Mouse (Mus musculus) spleen, embryonic (tissue): ENCODE measurements around the gene Gpi1.

Experiments
- CTCF ChIA-PET: fragments of 350-600 bp; sonication (Branson Sonifier 250); formaldehyde crosslinking; loops from one replicate; lab custom pipeline; 2022; lab: Charles Lee

Gpi1 gene

DNA sequence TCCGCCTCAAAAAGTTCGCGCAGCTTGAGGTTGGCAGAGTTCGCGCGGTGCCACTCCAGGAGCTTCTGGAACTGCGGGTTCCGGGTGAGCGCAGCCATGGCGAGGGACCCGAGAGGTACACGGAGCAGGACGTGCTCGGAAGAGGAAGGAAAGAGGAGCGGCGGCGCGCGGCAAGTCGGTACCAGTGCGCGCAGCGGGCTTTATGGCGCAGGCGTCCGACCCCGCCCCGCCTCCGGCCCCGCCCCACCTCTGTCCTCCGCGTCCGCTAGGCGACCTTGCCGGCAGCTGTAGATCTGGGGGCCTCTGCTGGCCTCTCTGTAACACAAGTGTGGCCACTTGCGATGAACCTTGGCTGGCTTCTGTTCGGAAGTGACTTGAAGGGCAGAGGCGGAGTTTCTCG, at the start of gene Gpi1:
Gene Gpi1, minus strand, starts transcription at position 221 of the 400 bp plus-strand sequence.
- CTCF ChIA-PET = no interaction called here

DNA sequence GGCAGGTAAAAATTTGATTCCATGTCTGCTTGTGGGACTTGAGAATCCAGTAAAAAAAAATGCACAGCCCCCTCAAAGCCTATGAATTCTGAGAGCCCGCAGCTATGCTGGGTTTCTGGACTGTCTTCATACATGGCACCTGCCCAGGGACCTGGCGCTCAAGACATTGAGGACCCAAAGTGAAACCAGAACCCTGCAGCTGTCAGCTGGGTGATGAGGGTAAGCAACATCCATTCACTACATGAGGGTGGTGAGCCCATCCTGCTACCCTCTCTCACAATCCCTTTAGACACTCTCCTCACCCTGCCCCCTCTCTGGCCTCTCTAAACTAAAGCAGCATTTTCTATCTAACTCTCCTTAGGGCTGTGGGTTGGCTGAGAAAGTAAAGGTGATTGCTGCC, 47.5 kb upstream of the Gpi1 start:
- CTCF ChIA-PET = no interaction called here

DNA sequence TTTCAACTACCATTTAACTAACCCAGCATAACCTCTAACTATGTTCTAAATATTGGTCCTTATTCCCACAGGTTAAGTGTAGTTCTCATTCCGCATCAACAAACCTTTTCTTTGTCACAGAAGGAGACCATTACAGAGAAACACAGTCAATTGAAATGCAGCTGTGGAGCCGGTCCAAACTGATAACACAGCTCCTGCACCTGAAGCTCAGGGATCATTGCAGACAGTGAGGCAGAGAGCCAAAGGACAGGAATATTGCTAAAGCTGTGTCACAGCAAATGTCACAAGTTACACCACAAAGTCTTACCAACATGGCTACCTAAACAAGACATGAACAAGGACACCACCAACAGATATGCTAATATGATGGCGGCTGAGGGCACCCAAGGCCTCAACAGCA, 45.9 kb upstream of the Gpi1 start:
- CTCF ChIA-PET = no interaction called here

DNA sequence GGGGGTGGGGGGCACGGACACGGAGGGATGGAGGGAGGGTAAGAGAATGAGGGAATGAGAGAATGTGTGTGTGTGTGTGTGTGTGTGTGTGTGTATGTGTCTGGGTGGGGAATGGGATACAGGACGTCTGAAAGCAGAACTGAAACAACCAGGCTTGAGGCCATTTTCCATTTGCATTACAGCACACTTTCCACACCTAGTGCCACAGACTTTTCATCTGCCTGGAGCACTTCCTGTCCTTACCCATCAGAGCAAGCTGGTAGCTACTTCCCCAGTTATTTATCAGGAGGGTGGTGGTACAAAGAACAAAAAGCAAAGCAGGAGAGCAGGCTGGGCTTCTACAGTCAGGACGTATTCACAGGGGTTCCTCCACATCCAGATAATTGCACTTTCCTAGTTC, 42.3 kb upstream of the Gpi1 start:
- CTCF ChIA-PET = interaction anchor here (0.6 kb wide), 2 partner anchors 35 to 75 kb away, joined by 5 read pairs; no protein-coding TSS in a partner anchor

DNA sequence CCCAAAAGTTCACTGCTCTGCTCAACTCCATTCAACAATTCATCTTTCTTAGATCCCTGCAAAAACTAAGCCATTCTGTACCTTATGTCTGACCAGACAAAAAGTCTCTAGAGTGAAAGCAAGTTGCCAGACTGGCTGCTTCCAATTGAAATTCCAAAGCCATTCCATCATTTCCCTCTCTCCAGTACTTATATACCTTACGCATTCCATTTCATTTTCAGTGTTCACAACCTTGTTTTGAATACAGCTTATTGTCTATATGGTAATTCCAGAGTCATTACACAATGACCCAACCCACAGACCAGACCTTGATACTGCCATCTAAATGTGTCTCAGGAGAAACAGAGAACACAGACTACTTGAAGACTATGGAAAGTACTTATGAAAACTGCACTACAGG, 38.3 kb upstream of the Gpi1 start:
- CTCF ChIA-PET = no interaction called here

DNA sequence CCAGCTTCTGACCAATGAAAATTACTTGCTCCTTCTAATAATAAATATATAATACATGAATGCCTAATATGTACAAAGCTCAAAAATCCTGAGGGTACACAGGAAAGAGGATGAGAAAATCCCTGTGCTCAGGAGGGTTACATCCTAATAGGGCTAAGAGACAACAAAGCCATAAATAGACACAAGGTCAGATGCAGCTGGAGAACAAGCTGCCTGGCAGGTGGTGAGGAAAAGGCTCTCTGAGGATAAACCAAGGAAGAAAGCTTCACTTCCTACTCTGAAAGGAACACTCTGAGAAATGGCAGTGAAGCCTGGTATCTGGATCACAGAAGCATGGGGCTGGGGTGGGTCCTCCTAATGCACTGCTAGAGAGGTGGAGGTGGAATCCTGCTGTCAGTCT, 36.3 kb upstream of the Gpi1 start:
- CTCF ChIA-PET = interaction anchor here (1.0 kb wide), 1 partner anchor 139 kb away, joined by 3 read pairs; no protein-coding TSS in a partner anchor

DNA sequence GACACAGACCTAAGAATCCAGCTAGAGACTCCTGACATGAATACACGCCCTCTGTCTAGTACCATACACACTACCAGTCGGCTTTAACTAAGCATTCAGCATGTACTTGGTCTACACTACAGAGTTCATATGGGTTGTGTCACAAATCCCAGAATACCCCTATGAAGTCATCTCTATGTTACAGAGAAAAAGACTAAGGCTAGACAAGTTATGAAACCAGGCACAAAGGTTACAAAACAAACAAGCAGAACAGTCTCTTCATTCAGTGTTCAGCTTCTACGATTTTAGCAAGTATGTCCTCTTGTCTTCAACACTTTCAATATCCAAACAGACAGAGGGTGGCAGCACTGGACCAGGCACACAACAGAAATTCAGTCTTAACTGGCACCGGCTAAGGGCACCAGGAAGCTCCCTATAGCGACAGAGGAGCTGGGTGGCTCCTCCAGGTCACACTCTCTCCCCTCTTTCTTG, 35.8 kb upstream of the Gpi1 start:
- CTCF ChIA-PET = interaction anchor here (0.5 kb wide), 1 partner anchor 92 kb away, joined by 4 read pairs; no protein-coding TSS in a partner anchor

DNA sequence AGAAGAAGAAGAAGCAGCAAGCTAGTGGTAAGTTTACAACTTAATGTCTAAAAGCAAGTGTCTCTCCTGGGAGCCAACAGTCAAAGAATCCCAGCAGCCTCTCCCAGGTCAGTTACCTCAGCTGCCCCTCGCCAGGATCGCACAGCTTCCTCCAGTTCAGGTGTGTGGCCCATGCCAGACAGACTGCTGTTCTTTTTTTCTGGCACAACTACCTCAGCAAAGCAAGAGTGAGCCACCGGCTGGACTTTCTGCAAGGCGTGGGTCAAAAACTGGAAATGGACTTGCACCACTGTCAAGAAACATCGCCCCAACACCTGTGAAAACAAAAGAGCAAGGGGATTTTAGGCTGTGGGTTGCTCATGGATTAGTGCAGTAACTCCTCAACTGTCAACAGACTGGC, 33.3 kb upstream of the Gpi1 start:
- CTCF ChIA-PET = interaction anchor here (1.0 kb wide), 1 partner anchor 31 kb away, joined by 3 read pairs; no protein-coding TSS in a partner anchor

DNA sequence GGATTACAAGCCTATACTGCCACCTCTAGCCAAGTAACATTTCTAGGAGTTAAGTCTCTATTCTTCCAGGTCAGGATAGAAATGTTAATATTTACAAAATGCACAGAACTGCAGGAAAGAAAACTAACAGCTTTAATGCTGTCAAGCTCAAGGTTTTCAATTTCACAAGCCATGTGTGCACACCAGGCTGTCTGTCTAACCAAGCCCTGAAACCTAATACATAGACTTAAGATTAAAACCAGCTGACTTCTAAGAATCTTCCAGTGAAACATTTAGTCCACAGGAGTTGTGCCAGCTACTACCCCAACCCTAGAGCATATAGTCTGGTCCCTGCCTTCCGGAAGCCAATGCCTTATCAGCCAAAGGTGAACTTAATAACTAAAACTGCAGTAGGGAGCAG, 28.3 kb upstream of the Gpi1 start:
- CTCF ChIA-PET = no interaction called here

DNA sequence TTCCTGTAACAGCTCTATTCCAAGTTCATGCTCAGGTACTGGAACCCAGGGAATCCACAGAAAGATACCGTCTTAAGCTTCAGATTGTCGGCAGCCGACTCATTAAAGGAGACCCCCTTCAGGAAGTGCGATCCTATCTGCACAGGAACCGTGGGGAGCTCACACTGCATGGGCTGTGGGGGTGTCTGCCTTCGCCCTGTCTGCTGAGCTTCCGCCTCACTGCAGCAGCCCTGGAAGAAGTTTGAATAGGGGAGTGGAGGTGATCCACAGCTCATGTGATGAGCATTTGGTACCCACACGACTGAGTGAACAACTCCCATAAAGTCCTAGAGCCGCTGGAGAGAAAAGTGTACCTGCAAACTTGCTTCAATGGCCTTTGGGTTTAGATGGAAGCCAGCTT, 27.1 kb upstream of the Gpi1 start:
- CTCF ChIA-PET = no interaction called here

DNA sequence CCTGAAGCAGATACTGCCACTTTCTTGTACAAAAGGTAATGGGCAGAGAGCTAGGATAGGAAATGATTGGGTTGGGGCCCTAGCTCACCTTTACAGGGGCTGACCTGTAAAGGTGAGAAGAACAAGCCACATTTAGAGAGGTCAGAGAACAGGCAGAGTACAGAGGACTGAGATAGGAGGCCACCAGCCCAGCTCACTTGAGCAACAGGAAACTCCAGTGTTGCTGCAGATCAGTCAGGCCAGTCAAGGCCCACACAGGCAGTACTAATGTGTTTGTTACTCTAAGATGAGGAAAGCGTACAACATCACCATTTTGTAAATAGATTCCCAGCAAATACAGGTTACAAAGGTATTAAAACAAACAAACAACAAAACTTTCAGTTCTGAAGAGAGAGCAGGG, 25.8 kb upstream of the Gpi1 start:
- CTCF ChIA-PET = no interaction called here

DNA sequence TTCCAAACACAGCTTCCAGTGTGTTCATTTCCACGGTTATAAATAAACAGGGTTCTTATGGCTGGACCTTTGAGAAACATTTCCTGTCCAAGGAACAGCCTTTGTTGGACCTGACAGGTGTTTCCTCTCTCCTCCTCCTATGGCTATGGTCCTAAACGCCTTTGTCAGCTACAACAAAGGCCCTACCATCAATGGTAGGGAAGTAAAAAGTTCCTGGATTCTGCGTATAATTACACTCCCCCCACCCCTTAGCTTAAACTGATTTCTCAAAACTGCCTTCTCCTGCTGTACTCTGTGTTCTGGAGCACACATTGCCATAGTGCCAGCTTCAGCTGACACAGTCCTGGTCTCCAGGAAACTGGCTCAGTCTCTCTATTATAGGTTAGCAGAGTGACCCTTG, 25.0 kb upstream of the Gpi1 start:
- CTCF ChIA-PET = no interaction called here

DNA sequence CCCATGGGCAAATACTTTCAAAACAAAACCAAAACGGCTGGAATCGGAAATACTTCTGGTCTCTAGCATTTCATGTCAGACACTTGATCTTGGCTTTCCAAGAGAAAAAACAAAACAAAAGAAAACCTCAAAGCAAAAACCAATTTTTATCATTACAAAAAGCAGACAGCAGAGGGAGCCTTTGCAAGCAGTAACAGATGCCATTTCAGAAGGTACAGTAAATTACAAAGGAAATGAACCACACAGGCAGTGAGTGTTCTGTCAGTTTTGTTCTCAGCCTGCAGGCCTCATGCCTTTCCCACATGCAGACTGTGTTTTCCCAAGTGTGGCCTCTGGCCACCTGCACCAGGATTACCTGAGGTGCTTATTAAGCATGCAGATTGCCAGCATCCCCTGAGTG, 21.9 kb upstream of the Gpi1 start:
- CTCF ChIA-PET = no interaction called here

DNA sequence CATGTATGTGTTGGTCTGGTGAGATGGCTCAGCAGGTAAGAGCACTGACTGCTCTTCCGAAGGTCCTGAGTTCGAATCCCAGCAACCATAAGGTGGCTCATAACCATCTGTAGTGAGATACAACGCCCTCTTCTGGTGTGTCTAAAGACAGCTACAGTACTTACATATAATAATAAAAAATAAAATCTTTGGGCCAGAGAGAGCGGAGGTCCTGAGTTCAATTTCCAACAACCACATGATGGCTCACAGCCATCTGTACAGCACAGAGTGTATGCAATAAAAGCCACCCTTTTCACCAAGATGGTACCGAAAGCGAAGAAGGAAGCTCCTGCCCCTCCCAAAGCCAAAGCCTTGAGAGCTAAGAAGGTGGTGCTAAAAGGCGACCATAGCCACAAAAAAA, 20.6 kb upstream of the Gpi1 start, which contains the start of gene Gm6096:
Gene Gm6096, plus strand, starts transcription at position 301 of the 400 bp plus-strand sequence.
- CTCF ChIA-PET = interaction anchor here (0.5 kb wide), 1 partner anchor 23 kb away, joined by 3 read pairs; no protein-coding TSS in a partner anchor

DNA sequence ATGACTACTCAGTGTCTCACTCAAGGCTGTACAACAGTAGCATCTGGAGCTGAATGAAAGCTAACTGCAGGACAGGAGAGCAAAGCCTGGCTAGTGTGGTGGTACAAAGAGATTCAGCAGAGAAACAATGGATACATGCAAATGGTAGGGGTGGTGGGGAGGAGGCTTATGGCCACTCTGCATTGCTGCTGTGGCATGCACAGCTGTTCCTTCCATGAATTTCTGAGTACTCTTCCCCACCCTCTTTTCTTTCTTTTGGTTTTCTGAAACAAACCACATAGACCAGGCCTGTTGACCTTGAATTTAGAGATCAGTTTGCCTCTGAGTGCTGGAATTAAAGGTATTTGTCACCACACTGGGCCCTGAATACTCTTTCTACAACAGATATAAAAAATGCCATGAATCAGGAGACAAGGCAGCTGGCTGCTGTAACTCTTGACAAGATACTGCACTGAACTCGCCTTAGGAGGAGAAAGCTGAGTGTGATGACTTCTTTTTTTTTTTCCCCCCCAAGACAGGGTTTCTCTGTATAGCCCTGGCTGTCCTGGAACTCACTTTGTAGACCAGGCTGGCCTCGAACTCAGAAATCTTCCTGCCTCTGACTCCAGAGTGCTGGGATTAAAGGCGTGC, 16.8 kb upstream of the Gpi1 start:
- CTCF ChIA-PET = interaction anchor here (0.6 kb wide), 1 partner anchor 13 kb away, joined by 3 read pairs; no protein-coding TSS in a partner anchor

DNA sequence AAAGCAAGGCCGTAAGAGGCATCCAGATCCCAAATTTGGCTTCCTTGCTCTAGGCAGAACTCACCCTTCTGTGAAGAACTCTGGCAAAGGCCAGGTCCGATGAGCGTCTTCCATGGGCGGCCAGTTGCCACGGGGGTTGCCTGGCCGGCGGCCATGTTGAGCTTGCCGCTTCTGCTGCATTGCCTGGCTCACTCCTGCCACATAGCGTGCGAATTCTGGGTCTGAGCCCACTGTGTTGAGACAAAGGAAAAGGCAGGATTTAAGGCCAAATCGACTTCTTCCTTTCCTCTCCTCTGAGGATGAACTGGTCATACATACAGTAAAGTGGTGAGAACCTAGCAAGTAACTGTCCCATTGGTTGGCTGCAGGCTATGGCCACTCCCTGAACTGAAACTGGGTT, 12.0 kb upstream of the Gpi1 start:
- CTCF ChIA-PET = no interaction called here

DNA sequence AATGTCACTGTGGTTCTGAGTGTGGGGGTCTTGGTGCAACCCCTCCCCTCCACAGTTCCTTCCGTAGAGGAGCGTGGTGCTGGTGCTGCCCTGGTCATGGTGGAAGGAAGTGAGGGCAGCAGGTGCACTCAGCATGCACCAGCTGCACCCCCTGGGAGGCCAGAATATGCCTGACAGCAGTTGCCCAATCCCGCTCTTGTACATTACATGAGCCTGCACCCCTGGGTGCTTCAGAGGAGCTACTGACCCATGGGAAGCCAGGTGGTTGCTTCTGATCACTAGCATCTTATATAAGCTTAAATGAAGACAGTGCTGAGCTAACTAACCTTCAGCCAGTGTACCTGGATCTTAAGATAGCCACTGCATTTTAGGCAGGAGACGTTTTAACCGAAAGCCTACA, 8.0 kb upstream of the Gpi1 start:
- CTCF ChIA-PET = no interaction called here

DNA sequence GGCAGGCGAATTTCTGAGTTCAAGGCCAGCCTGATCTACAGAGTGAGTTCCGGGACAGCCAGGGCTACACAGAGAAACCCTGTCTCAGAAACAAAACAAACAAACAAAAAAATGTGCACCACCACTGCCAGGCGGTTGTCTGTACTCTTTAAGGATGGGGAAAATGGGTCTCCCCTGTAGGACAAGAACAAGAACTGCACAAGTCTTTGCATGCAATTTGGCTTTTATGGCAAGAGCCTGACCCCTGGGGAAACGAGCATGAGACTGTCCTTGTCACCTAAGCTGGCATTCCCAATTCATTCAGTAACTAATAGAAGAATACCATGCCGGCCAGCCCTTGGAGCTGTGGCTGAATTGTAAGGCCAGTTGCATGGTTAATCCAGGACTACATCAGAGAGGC, 5.5 kb upstream of the Gpi1 start:
- CTCF ChIA-PET = no interaction called here

DNA sequence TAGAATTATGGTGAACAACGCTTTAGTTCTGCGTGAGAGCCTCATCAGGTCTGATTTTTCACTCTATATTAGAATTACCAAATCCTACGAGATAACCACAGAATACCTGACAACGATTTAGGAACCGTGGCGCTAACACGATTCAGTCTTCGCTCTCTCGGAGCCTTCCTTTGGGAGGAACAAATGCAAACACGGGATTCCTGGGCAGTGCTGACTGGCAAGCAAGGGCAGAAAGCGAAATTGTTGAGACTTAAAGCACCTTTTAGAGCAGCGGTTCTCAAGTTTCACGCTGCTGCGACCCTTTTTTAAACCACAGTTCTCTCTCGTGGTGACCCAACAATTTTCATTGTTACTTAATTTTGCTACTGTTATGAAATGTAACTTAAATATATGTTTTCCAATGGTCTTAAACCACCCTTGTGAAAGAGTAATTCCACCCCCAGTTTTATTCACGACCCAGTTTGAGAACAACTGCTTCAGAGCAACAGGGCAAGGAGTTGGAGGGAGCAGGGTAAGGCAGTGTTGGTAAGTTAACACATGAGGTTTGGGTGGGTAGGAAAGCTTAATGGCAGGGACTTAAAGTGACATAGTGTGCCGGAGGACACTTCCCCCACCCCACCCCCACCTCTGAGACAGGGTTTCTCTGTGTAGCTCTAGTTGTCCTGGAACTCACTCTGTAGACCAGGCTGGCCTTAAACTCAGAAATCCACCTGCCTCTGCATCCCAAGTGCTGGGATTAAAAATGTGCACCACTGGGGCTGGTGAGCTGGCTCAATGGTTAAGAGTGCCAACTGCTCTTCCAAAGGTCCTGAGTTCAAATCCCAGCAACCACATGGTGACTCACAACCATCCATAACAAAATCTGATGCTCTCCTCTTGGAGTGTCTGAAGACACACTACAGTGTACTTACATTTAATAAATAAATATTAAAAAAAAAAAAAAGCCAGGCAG, 4.8 kb upstream of the Gpi1 start:
- CTCF ChIA-PET = no interaction called here

DNA sequence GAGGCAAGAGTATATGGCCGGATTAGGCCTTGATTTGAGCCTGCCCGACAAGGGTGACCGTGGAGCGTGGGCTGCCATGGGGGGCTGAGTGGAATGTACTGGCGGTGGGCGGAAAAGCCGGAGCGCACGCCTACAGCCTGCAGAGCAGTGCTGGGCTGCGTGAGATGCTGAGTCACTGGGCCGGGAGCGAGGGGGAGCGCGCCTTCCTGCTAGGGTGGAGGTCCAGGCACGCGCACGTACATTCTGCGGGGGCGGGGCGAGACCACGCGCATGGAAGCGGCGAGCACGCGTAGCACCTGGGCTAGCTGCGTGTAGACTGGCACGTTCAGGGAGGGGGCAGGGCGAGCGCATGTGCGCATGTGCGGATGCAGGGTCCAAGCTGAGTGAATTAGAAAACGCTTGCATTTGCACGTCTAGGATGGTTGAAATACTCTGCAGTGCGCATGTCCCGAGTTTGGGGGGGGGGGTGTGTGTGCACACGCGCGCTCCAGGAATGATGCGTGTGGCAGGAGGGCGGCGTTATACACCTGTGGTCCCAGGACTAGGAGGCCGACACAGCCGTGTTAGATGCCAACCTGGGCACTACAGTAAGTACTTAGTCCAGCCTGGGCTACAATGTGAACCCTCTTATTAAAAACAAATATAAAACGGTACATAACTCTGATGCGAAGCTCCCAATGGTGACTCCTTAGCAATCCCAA, 3.9 kb upstream of the Gpi1 start:
- CTCF ChIA-PET = no interaction called here

DNA sequence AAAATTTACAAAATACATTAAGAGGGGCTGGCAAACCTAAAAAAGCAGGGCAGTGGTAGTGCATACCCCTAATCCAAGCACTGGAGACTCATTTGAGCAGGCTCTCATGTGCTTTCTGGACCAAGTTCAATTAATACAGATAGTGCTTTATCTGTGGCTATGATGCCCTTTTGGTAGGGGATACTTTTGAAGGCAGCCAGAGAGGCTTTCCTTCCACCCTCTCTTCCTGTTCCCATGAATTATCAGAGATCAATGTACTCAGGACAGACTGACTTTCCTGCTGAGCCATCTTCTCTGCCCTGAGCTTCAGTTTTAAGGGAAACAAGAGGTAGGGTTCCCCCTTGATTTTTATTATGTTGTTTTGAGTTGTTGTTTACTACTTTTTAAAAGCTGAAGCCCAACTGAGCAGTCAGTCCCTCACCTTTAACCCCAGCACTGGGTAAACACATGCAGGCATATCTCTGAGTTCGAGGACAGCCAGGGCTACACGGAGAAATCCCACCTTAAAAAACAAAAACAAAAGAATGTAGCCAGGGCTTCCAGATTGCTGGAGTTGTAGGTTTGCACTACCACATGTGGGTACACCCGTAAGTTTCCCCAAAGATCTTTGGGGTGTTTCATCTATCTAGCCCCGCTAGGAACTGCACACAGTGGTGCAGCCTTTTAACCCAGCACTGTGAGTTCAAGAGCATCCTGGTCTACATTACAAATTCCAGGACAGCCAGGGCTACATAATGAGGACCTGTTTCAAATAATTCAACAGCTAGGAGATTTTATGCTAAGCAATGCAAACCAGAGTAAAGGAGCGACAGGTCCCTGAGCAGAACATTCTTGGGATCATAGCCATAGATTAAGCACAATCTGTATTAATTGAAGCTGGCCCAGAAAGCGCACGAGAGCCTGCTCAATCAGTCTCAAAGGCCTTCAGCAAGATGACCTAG, 2.9 kb upstream of the Gpi1 start:
- CTCF ChIA-PET = no interaction called here
